Mouse (Mus musculus): ENCODE measurements around the gene Fcor.

GRCm38 (mm10) chr8:3720551-3720950, 48.4 kb upstream of the Fcor start, which contains the start of gene Clec4g:
- no peak for TF ChIP-seq CTCF (IDR thresholded peaks at IDR 0.05; ENCODE audit: insufficient read depth, low read depth, low read length)
- TF ChIP-seq POLR2A (IDR thresholded peaks at IDR 0.05; ENCODE audit: insufficient read depth, low read depth, low read length) = no peak
